Mouse (Mus musculus) adrenal gland, adult 2 months (tissue): ENCODE measurements around the gene Zfp513. TPM values are rescaled to one million over a fixed set of nuclear protein-coding genes. Genes with fewer than 3 reads are reported as not detected.

Experiments
- DNase-seq: peaks from one replicate; pipeline ENCODE4 v3.0.0; 2021
- polyA plus RNA-seq: library from polyadenylated mRNA; depleted of rRNA; stranded (reverse); fragments of >200 nt; gene quantifications from 2 replicates; pipeline ENCODE4 v1.2.3, GENCODE M21; 2012; rRNA removed
- total RNA-seq, 2 experiments: library from RNA; stranded (reverse); gene quantifications; 2 replicates each; pipeline ENCODE4 v1.2.3; 2021

Gene Zfp513
- total and polyA plus RNA-seq, 3 experiments = 28.5 to 75.5 (median 29.5) TPM

DNA sequence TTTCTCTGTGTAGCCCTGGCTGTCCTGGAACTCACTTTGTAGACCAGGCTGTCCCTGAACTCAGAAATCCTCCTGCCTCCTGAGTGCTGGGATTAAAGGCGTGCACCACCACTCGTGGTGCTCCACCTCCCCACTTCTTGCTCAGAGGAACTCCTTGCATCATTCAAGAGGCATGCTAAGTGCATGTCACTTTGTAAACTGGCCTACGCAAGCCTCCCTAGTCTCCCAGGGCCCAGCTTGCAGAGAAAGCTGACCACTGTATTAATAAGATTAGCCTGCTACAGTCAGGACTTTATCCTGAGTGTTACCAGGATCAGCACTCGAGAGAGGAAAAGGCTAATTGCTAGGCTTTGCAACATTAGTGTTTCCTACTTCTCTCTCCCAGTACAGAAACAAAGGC lies 33.5 kb downstream of the Zfp513 start:
- no peak for DNase-seq

DNA sequence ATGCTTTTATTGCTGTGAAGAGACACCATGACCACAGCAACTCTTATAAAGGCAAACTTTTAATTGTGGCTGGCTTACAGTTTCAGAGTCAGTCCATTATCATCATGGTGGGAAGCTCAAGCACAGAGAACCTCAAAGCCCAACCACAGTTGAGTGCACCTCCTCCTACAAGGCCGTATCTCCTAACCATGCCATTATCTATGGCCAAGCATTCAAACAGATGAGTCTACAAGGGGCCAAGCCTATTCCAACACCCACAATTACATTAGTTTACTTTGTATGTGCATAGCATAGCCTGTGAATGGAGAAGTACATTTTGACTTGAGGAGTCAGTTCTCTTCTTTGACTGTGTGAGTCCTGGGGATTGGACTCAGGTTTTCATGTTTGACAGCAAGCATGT lies 37.2 kb downstream of the Zfp513 start:
- DNase-seq = no peak

- DNase-seq = no peak
These were observed 39.6 kb downstream of the Zfp513 start for GRCm38 (mm10) chr5:31162462-31162861.

- DNase-seq = peak; percentile 88
These were observed 48.0 kb downstream of the Zfp513 start, which contains the start of gene Mpv17 for GRCm38 (mm10) chr5:31154152-31154553. TSS of gene Mpv17 (minus strand) at chr5:31154251.

- no peak for DNase-seq
These were observed 48.5 kb downstream of the Zfp513 start for GRCm38 (mm10) chr5:31153516-31154151.

DNA sequence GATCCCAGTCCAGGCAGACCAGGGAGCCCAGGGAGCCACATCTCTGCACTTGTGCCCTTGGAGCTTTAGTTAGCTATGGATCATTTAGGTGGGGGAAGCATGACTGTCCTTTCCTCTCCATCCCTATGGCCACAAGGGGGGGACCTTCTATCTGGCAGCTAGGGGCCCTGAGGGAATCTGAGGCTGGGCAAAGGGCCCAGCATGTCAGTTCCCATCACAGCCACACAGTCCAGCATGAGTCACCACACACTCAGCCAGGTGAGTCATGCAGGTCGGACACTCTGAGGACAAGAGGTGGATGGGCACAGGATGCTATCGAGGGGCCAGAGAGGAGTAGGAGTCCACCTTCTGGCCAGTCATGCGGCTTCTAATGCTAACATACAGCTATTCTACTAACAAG lies 50.4 kb downstream of the Zfp513 start:
- peak; percentile 65 for DNase-seq

- DNase-seq = peak; percentile 75
These were observed 52.3 kb downstream of the Zfp513 start for GRCm38 (mm10) chr5:31149781-31150180.

Other genes with a start within 250 kb of the Zfp513 start
- gene Preb, start 241.9 kb downstream of the Zfp513 start, total RNA-seq = 100 to 1,000 TPM; 119 to 126 TPM
- 284 TPM in 2 replicates for gene Preb, start 241.9 kb downstream of the Zfp513 start, polyA plus RNA-seq
- 1 to 10 TPM; 1.3 TPM for gene Tcf23, start 233.6 kb downstream of the Zfp513 start, total RNA-seq
- 0.77 and 0.78 TPM in 2 replicates for gene Tcf23, start 233.6 kb downstream of the Zfp513 start, polyA plus RNA-seq
- gene Atraid, start 154.0 kb downstream of the Zfp513 start, total RNA-seq = 100 to 1,000 TPM; 117 to 125 TPM
- 101 and 114 TPM in 2 replicates for gene Atraid, start 154.0 kb downstream of the Zfp513 start, polyA plus RNA-seq
- gene Slc5a6, start 153.4 kb downstream of the Zfp513 start, total RNA-seq = 10 to 100 TPM; 27.7 to 39.6 TPM
- 88.3 and 93.5 TPM in 2 replicates for gene Slc5a6, start 153.4 kb downstream of the Zfp513 start, polyA plus RNA-seq
- 10 to 100 TPM; 17.5 to 33.1 TPM for gene Cad, start 147.5 kb downstream of the Zfp513 start, total RNA-seq
- gene Cad, start 147.5 kb downstream of the Zfp513 start, polyA plus RNA-seq = 43.2 and 48.0 TPM in 2 replicates
- not detected for gene Dnajc5g, start 96.0 kb downstream of the Zfp513 start, total RNA-seq
- gene Dnajc5g, start 96.0 kb downstream of the Zfp513 start, polyA plus RNA-seq = not detected in 2 replicates
- not detected for gene Slc30a3, start 94.1 kb downstream of the Zfp513 start, total RNA-seq
- gene Slc30a3, start 94.1 kb downstream of the Zfp513 start, polyA plus RNA-seq = not detected in 2 replicates
- gene Trim54, start 85.6 kb downstream of the Zfp513 start, total RNA-seq = not detected
- gene Trim54, start 85.6 kb downstream of the Zfp513 start, polyA plus RNA-seq = not detected in 2 replicates
- not detected for gene Ucn, start 63.5 kb downstream of the Zfp513 start, total RNA-seq
- gene Ucn, start 63.5 kb downstream of the Zfp513 start, polyA plus RNA-seq = not detected in 2 replicates
- 10 to 100 TPM; 71.0 to 72.1 TPM for gene Mpv17, start 48.1 kb downstream of the Zfp513 start, total RNA-seq
- gene Mpv17, start 48.1 kb downstream of the Zfp513 start, polyA plus RNA-seq = 127 and 137 TPM in 2 replicates
- gene Gm29609, start 22.4 kb downstream of the Zfp513 start, total RNA-seq = 1 to 10 TPM; 1.1 to 1.4 TPM
- gene Gm29609, start 22.4 kb downstream of the Zfp513 start, polyA plus RNA-seq = 0.52 and 0.94 TPM in 2 replicates
- gene Gtf3c2, start 22.2 kb downstream of the Zfp513 start, total RNA-seq = 10 to 100 TPM; 51.9 to 67.4 TPM
- 34.8 and 47.8 TPM in 2 replicates for gene Gtf3c2, start 22.2 kb downstream of the Zfp513 start, polyA plus RNA-seq
- gene Snx17, start 9.1 kb downstream of the Zfp513 start, total RNA-seq = 100 to 1,000 TPM in 1 of 2 experiments, 10 to 100 TPM in 1; 85.7 to 115 TPM
- 85.1 and 92.2 TPM in 2 replicates for gene Snx17, start 9.1 kb downstream of the Zfp513 start, polyA plus RNA-seq
- 10 to 100 TPM; 39.5 to 45.7 TPM for gene Eif2b4, start 8.9 kb downstream of the Zfp513 start, total RNA-seq
- gene Eif2b4, start 8.9 kb downstream of the Zfp513 start, polyA plus RNA-seq = 26.8 and 35.7 TPM in 2 replicates
- gene Ppm1g, start 18.4 kb upstream of the Zfp513 start, total RNA-seq = 100 to 1,000 TPM; 105 TPM
- gene Ppm1g, start 18.4 kb upstream of the Zfp513 start, polyA plus RNA-seq = 174 and 197 TPM in 2 replicates
- 10 to 100 TPM; 78.2 to 84.9 TPM for gene Nrbp1, start 38.6 kb upstream of the Zfp513 start, total RNA-seq
- 180 and 229 TPM in 2 replicates for gene Nrbp1, start 38.6 kb upstream of the Zfp513 start, polyA plus RNA-seq
- gene Gm9970, start 38.9 kb upstream of the Zfp513 start, total RNA-seq = not detected
- gene Gm9970, start 38.9 kb upstream of the Zfp513 start, polyA plus RNA-seq = 3.7 and 3.9 TPM in 2 replicates
- 1 to 10 TPM; 2.2 to 4.5 TPM for gene Krtcap3, start 49.4 kb upstream of the Zfp513 start, total RNA-seq
- 13.3 and 13.6 TPM in 2 replicates for gene Krtcap3, start 49.4 kb upstream of the Zfp513 start, polyA plus RNA-seq
- gene Ift172, start 88.8 kb upstream of the Zfp513 start, total RNA-seq = 10 to 100 TPM; 28.9 to 38.1 TPM
- 29.5 and 30.1 TPM in 2 replicates for gene Ift172, start 88.8 kb upstream of the Zfp513 start, polyA plus RNA-seq
- 10 to 100 TPM; 11.1 to 20.8 TPM for gene Fndc4, start 93.8 kb upstream of the Zfp513 start, total RNA-seq
- 25.0 and 28.6 TPM in 2 replicates for gene Fndc4, start 93.8 kb upstream of the Zfp513 start, polyA plus RNA-seq
- under 1 TPM in 1 of 2 experiments, not detected in 1; 0.61 TPM for gene Gckr, start 95.1 kb upstream of the Zfp513 start, total RNA-seq
- gene Gckr, start 95.1 kb upstream of the Zfp513 start, polyA plus RNA-seq = 0.13 and 0.20 TPM in 2 replicates